Mouse (Mus musculus) frontal cortex, postnatal 25 days (tissue): Measurements from ENCODE around the gene Ier5.

Source experiments
- DNase-seq, 2 experiments: peaks; one replicate each; pipeline ENCODE4 v3.0.0; 2022; ENCODE audit warnings: low spot score in 2 of 2

Ier5 gene

GRCm38 (mm10) chr1:155077675-155078074 is 21.8 kb downstream of the Ier5 start:
- no peak for DNase-seq

DNA sequence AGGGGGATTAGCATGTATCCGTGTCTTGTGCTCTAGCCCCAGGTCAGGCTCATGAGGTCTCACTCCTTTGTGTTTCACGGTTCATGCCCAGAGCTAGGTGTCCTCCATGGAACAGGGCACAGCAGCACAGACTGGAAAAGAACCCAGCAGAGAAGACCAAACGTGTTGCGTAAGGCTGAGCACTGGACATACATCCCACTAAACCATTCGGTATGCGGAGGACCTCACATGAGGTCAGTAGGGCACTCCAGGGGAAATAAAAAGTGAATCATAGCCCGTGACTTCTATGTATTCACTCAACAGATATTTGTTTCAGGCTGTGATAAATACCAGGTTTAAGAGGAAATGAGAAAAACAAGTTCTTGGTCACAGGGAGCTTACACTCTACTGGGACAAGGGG is 23.6 kb downstream of the Ier5 start:
- no peak for DNase-seq

DNA sequence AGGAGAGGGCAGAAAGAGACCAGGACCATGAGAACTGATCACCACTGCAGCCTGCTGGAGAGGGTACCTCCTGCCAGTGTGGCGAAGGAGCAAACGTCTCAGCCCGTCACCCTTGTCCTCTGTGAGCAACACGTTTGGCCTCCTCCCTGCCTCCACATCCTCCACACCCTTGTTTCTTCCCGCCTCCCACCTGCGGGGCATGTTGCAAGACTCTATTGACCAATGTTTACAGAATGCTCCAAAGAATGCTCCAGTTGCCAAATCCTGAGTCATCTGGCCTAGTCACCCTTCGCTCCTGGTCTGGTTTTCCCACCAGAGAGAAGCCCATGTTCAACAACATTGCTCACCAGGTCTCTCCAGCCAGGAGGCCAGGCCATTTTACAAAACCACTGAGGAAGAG is 24.6 kb downstream of the Ier5 start:
- DNase-seq = no peak

DNA sequence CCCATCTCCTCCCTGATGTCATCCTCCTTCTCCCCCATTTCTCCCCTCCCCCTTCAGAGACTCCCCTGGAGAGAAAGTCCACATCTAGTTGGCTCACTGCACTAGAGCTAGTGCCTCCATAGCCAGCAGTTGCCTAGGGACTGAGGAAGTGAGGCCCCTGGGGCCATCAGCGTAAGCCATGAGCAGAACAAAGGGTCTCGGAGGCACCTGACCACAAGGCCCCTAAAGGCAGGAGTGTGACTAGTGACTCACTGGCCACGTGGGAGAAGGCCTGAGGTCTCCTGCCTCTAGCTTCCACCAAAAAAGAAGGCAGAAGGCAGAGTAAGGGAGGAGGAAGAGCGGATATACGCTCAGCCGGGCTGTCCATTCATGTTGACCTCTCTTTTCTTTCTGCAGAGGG is 25.5 kb downstream of the Ier5 start:
- no peak for DNase-seq

GRCm38 (mm10) chr1:155073133-155073532 is 26.3 kb downstream of the Ier5 start:
- DNase-seq = no peak

DNA sequence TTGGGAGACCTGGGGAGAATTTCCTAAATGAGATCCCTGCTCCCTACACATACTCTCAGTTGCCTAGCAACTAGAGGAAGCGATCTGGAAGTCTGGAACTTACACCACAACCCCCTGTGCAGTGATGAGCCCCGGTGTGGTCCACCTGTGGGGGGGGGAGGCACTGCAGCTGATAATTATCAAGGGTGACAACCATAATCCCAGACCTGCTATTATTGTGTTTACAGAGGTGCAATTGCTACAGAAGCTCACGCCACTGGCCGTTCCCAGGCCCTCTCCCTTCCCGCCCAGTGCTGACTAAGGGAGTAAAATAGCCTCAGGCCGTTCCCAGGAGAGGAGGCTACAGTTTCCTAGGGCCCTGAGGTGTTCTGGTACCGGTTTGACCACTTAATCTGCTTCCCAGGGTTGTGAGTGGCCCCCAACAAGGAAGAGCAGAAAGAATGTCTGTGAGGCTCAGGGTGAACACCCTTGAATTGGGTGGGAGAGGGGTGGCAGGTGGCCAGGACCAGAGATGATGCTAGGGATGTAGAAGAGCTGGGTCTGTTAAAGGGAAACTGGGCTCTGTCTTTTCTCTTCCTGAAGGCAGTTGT is 28.1 kb downstream of the Ier5 start:
- DNase-seq = no peak

- no peak for DNase-seq
Observed at GRCm38 (mm10) chr1:155070561-155071286, 28.7 kb downstream of the Ier5 start.

DNA sequence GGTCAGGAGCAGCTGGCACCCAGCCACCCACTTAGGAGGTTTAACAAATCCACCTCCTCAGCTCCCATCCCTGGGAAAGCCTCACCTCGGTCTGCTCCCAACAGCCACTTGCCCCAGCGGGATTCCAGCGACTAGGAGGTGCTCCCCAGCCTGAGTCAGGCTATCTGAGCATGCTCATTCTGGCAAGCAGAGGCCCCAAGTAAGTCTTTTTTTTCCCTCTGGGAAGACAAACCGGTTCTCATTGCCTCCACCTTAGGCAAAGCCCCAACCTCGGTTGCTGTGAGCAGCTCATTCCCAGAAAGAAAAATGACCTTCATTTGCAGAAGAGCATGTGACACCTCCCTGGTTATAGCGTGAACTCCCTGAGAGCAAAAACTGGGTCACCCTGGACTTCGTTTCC is 29.7 kb downstream of the Ier5 start:
- no peak for DNase-seq

DNA sequence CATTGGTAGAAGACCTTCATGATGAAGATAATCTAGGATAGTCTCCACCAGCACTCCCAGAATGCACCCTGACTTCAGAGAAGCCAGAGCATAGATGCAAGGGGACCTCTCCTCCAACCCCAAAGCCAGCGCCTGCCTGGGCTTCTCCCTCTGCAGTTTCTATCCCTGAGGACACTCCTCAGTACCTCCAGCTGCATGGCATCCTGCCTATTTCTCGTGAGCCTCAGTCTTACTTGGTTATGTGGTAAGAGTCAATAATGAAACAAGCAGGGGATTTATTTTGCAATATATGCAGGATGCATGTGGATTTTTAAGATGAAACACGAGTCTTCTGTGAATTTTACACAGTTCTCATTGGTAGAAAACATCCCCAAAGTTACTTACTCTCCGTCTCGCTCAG is 33.2 kb downstream of the Ier5 start:
- DNase-seq = no peak

DNA sequence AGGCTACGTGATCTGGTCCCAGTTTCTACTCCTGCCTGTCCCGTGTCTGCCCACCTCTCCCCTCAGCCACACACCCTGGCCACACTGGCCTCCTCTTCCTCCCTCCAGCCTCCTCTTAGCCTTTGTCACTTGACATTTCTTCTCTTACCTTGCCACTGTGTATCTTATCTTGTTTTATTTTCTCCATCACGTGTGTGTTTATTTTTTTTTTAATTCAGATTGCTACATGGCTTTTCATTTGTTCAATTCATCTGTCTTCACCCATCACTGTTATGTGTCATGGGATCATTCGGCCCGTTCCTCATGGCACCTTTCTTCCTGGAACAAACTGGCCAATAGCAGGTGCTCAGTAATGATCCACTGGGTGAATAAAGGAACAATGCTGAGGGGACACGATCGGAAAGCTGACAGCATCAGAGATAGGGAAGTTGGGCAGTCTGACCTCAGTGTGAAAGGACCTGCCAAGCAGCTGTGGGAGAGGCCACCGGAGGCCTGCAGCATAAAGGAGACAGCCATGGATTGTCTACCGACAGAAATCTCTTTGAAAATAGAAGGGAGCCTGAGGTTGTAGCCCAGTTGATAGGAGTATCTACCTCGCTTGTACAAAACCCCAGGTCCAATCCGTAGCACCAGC is 34.3 kb downstream of the Ier5 start:
- DNase-seq = no peak

- no peak for DNase-seq
Observed at GRCm38 (mm10) chr1:155064649-155065048, 34.8 kb downstream of the Ier5 start.

GRCm38 (mm10) chr1:155064111-155064510 is 35.3 kb downstream of the Ier5 start:
- DNase-seq = no peak

- DNase-seq = no peak
Observed at GRCm38 (mm10) chr1:155062963-155063362, 36.5 kb downstream of the Ier5 start.

DNA sequence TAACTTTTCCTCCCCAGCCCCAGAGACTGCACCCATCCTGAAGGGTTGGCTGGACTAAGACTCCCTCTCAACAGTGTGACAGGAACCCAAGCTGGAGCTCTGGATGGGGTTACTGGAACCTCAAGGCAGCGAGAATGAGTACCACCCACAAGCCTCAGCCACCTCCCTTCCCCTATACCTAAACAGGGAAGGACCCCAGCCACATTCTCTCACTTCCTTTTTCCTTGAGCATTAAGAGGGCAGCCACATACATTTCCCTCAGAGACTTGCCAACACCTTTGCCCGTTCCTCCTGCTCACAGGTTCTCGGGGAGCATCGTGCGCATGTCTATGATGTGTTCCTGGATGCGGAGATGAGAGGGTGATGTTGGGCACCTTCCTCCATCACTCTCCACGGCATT is 37.4 kb downstream of the Ier5 start:
- no peak for DNase-seq

DNA sequence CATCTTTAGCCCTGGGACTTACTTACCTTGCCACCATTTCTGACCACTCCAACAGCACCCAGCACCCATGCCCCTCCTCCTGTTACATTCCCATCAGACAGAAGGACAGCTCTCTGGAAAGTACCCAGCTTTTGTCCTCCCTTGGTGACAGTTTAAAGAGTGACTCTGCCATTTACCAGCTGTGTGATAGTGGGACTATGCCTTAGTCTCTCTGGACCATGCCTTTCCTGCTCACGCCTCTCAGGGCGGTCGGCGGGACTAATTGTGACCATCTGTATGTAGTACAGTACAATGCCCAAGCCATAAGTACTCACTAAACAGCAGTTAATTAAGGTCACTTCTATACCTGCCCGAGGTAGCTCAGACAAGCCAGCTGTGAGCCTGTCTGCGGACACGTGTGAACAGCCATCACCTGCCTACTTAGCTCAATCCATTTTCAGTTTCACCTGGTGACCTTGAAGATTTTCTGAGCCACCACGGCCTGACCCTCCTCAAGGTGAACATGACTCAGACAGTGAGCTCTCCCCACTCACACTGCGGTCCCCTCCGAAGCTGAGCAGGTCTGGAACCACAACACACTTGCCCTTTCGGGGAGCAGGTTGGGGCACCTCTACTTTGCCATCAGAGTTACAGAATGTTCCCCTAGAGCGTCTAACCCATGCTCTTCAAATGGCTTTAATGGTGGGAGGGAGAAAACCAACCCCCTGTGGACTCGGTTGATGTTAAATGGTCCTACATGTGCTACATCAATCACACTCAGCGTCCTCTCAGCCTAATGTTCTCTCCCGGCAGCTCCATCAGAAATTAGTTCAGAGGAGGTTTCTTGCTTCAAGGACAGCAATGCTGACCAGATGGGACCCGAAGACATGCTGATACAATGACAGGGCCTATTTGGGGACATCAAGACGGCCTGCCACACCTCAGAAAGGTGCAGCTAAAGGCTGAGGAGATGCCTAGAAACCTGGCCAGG is 38.3 kb downstream of the Ier5 start:
- DNase-seq = no peak

DNA sequence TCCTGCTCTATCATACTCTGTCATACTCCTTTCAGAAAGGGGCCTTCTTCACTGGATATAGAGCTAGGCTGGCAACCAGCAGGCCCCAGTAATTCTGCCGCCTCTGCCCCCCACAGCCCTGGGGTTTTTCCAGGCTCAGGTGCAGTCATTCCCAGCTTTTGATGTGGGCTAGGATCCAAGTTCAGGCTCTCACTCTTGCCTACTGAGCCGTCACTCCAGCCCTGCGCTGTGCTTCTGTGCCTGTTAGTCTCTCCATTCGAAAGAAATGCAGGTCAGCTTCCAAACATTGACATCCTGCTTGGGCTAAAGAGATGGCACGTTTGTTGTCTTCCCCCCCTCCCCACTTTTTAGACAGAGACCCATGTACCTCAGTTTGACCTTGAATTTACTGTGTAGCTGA is 39.2 kb downstream of the Ier5 start:
- DNase-seq = no peak

DNA sequence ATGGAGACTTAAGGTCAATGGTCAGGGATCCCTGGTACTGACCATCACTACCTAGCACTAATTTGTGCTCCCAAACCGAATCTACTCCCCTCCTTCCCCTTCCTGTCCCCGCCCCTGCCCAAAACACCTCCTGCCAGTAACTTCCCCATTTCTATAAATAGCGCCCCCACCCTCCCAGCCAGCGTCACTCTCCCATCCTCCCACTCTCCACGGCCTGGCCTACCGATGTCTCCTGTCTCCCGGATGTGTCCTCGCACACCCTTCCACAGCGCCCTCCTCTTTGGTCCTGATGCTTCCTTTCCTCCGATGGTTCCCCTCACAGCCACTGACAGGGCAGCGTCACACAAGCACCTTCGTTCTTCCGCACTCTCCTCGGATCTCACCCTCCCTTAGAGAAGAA is 39.9 kb downstream of the Ier5 start:
- DNase-seq = no peak

DNA sequence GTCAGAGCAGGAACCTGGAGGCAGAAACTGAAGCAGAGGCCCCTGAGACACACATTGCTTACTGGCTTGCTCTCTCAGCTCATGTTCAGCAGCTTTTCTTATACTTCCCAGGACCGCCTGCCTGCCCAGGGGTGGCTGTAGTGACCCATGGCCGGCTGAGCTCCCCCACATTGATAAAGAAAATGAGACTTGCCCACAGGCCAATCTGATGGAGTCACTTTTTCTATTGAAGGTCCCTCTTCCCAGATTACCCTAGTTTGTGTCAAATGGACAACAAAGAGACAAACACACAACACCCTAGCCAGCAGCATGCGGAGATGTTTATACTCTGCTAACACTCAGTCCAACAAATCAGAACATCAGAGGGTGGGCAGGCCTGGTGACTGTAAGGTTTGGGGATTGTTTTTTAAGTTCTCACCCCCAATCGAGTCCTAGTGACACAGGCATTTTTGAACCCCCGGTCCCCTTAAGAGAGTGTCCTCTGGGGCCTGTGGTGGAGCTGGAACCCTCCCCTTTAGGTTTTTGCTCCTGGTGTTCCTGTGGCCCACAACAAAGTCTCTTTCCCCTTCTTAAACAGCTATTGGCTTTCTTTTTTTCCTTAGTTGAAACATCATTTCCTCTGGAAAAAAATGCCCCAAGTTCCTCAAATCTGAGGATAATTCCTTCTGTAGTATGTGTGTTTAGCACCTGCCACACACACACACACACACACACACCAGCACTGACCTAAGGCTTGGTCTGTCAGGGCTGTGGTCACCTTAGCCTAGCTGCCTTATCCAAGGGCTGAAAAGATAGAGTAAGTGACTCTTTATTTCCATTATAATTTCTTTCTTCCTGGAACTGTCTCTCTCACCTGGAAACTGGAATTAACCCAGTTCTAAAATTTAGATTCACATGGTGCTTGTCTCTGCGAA is 41.1 kb downstream of the Ier5 start:
- DNase-seq = no peak

GRCm38 (mm10) chr1:155056166-155056565 is 43.3 kb downstream of the Ier5 start:
- no peak for DNase-seq

DNA sequence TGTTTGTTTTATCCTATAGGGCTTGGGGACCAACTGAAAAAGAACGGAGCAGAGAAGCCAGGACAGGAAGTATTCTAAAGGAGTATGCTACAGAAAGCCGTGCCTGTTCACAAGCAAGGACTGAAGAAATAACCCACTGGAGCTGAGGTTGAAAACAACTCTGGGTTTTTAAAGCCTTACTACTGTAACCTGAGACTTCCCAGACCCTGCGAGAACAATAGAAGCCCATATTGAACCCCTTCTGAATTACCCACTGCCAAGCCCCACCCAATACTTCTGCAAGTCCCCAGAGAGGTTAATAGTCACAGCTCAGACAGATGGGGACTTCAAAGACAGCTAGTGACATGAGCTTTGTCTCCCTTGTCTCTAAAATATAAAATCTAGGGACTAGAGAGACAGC is 44.4 kb downstream of the Ier5 start:
- no peak for DNase-seq

GRCm38 (mm10) chr1:155054366-155054965 is 45.0 kb downstream of the Ier5 start:
- no peak for DNase-seq
